ENCODE assay signal across 17 mouse cellular contexts in genomic region chr9:97140145-97140932, GRCm38 (mm10). TPM values are rescaled to one million over a fixed set of nuclear protein-coding genes. Genes with fewer than 3 reads are reported as not detected.
DNase-seq lines count a peak whose midpoint lies in the region; ATAC-seq and TF ChIP-seq lines count a peak whose summit lies in the region.
"Had no signal": no experiment of that assay in that cellular context is flagged by ENCODE, and none has a peak within 500 bp of the region (broad histone marks: within the 10 kb centered on the region; RNA-seq: fewer than 3 reads in every experiment).

No protein-coding gene starts in this region.

- TF ChIP-seq CTCF in heart, adult 2 months (IDR thresholded peaks at IDR 0.05): no peak
- no peak for TF ChIP-seq CTCF in layer of hippocampus, adult 2 months (conservative IDR thresholded peaks at IDR 0.05)

- peak; percentile 28 to 55 for DNase-seq in heart, adult 2 months
- DNase-seq in heart, postnatal 4 days: no peak
- DNase-seq in brain, adult 2 months (ENCODE audit: low read depth, low spot score): peak; percentile 58
- peak; percentile 77 for DNase-seq in skeletal muscle tissue, adult 2 months (ENCODE audit: low read depth, low spot score)
- DNase-seq in adrenal gland, postnatal 14 days: no peak
- no peak for DNase-seq in layer of hippocampus, adult 2 months (ENCODE audit: low spot score in 2 of 2)
- DNase-seq in MN1 (ENCODE audit: low spot score): no peak
- DNase-seq: B cell, adult 2 months; cerebellum, adult 11-12 months; lung, adult 2 months; spleen, adult 18-20 months had no signal

- no peaks in the 10 kb centered on the region for H3K79me2 ChIP-seq in heart, adult 2 months (replicated peaks; ENCODE audit: control insufficient read depth, insufficient read depth, low read length)

- TF ChIP-seq EP300 in heart, adult 2 months (IDR thresholded peaks at IDR 0.05; ENCODE audit: insufficient read depth, low read depth, low read length): no peak

- ATAC-seq in intestine, embryonic 15.5 days: peak; percentile 82
- ATAC-seq: forebrain, embryonic 14.5 days; midbrain, embryonic 15.5 days had no signal

- H3K4me2 ChIP-seq in intestine, embryonic 15.5 days (replicated peaks): no peak overlapping the region
- H3K4me2 ChIP-seq: embryonic facial prominence, embryonic 15.5 days; limb, embryonic 12.5 days; midbrain, embryonic 15.5 days had no signal

- no peak overlapping the region for H3K4me3 ChIP-seq in heart, adult 2 months
- H3K4me3 ChIP-seq in intestine, embryonic 15.5 days (replicated peaks): no peak overlapping the region
- no peak overlapping the region for H3K4me3 ChIP-seq in layer of hippocampus, adult 2 months
- H3K4me3 ChIP-seq: embryonic facial prominence, embryonic 15.5 days; hindbrain, embryonic 10.5 days; limb, embryonic 12.5 days; midbrain, embryonic 15.5 days had no signal

- no peaks in the 10 kb centered on the region for H3K36me3 ChIP-seq in heart, adult 2 months (ENCODE audit: control insufficient read depth, insufficient read depth, low read length)
- H3K36me3 ChIP-seq in intestine, embryonic 15.5 days: no peaks in the 10 kb centered on the region
- H3K36me3 ChIP-seq: embryonic facial prominence, embryonic 15.5 days; hindbrain, embryonic 10.5 days; limb, embryonic 12.5 days; midbrain, embryonic 15.5 days had no signal

- H3K9me3 ChIP-seq in intestine, embryonic 15.5 days: no peaks in the 10 kb centered on the region
- H3K9me3 ChIP-seq: embryonic facial prominence, embryonic 15.5 days; hindbrain, embryonic 10.5 days; limb, embryonic 12.5 days; midbrain, embryonic 15.5 days had no signal

- TF ChIP-seq POLR2A in heart, adult 2 months (IDR thresholded peaks at IDR 0.05; ENCODE audit: insufficient read depth, low read depth, low read length): no peak

- peak overlapping the region; percentile 86 for H3K27ac ChIP-seq in heart, adult 2 months
- H3K27ac ChIP-seq in intestine, embryonic 15.5 days: no peak overlapping the region
- no peak overlapping the region for H3K27ac ChIP-seq in layer of hippocampus, adult 2 months
- H3K27ac ChIP-seq: embryonic facial prominence, embryonic 15.5 days; hindbrain, embryonic 10.5 days; limb, embryonic 12.5 days; midbrain, embryonic 15.5 days had no signal

- peaks cover 1% of the 10 kb centered on the region; the same call in 1 of the 2 replicates for H3K4me1 ChIP-seq in heart, adult 2 months (ENCODE audit: control insufficient read depth, insufficient read depth, low read length)
- 0 out of 2 replicates have a peak, but pooled peaks cover 3% of the 10 kb centered on the region for H3K4me1 ChIP-seq in intestine, embryonic 15.5 days (replicated peaks)
- H3K4me1 ChIP-seq: embryonic facial prominence, embryonic 15.5 days; hindbrain, embryonic 10.5 days; limb, embryonic 12.5 days; midbrain, embryonic 15.5 days had no signal

- H3K9ac ChIP-seq in heart, adult 2 months (ENCODE audit: low read depth, low read length): no peak overlapping the region
- no peak overlapping the region for H3K9ac ChIP-seq in intestine, embryonic 15.5 days
- H3K9ac ChIP-seq: embryonic facial prominence, embryonic 15.5 days; limb, embryonic 12.5 days; midbrain, embryonic 15.5 days had no signal

- H3K27me3 ChIP-seq in heart, adult 2 months (ENCODE audit: control insufficient read depth, insufficient read depth, low read length): no peaks in the 10 kb centered on the region
- no peaks in the 10 kb centered on the region for H3K27me3 ChIP-seq in intestine, embryonic 15.5 days (replicated peaks)
- H3K27me3 ChIP-seq: embryonic facial prominence, embryonic 15.5 days; limb, embryonic 12.5 days; midbrain, embryonic 15.5 days had no signal

- 54% methylated on average over 10 of the region's 10 CpGs for WGBS in heart, adult 2 months
- WGBS in intestine, embryonic 15.5 days: 75% methylated on average over 10 of the region's 10 CpGs

- intact Hi-C loops in heart, adult 2 months (cut with DNase I): no loop called here

RNA-seq across cellular contexts. Expression of gene Slc25a36, which starts 29.4 kb away (rescaled TPM):
- total RNA-seq in heart, adult 2 months (2021): 10 to 100 TPM; 34.7 to 35.1 TPM
- polyA plus RNA-seq in heart, adult 2 months (2012; rRNA removed): 14.1 and 30.9 TPM in 2 replicates
- 10 to 100 TPM; 51.7 to 51.8 TPM for total RNA-seq in heart, postnatal 4 days (2021)
- 58.0 and 63.1 TPM in 2 replicates for polyA plus RNA-seq in intestine, embryonic 15.5 days (2015; fragmentation: Nextera tagmentation; extraction: Ambion mirVana)
- total RNA-seq in adrenal gland, postnatal 14 days (2021): 75.4 and 82.8 TPM in 2 replicates
- total RNA-seq in layer of hippocampus, adult 2 months (2021): 10 to 100 TPM; 77.0 to 81.2 TPM

Comparison
In these comparisons a context has a peak if more than half of its experiments do, and no peak if none do; other contexts are left out.
1. DNase-seq: peak in heart, adult 2 months (2 of 2), brain, adult 2 months (single experiment) and skeletal muscle tissue, adult 2 months (single experiment); none in heart, postnatal 4 days (single experiment), adrenal gland, postnatal 14 days (single experiment), layer of hippocampus, adult 2 months (0 of 2) and MN1 (single experiment).